Mouse (Mus musculus): ENCODE measurements at regions not wholly inside any gene's neighbourhood (a gene's known extent, or its start where the extent isn't known, plus 50 kb on each side); places are given as distances from the start of the nearest gene placed in this dataset.
A peak's percentile ranks its signal among the peaks of the same experiment; 100 is the strongest.

- H3K9ac ChIP-seq: no peak overlapping the region
- no peaks in the 10 kb centered on the region for H3K36me3 ChIP-seq (ENCODE audit: insufficient read depth)
- H3K4me2 ChIP-seq: no peak overlapping the region
- DNase-seq (no peak), ATAC-seq (ENCODE audit: insufficient read depth) (no peak)
- H3K27ac ChIP-seq (ENCODE audit: low read depth): no peak overlapping the region
- 90% methylated on average over 3 of the region's 3 CpGs for WGBS
- H3K9me3 ChIP-seq (ENCODE audit: low read depth, low read length): no peaks in the 10 kb centered on the region
- H3K27me3 ChIP-seq (ENCODE audit: insufficient read depth, low read length): no peaks in the 10 kb centered on the region
- no peak overlapping the region for H3K4me3 ChIP-seq (ENCODE audit: low read depth, low read length)
- H3K4me1 ChIP-seq (ENCODE audit: insufficient read depth): no peaks in the 10 kb centered on the region
- TF ChIP-seq CTCF (IDR thresholded peaks at IDR 0.05; ENCODE audit: low read depth): no peak
These were observed 295.6 kb upstream of the Nrxn1 start for GRCm38 (mm10) chr17:91388521-91388920.

DNA sequence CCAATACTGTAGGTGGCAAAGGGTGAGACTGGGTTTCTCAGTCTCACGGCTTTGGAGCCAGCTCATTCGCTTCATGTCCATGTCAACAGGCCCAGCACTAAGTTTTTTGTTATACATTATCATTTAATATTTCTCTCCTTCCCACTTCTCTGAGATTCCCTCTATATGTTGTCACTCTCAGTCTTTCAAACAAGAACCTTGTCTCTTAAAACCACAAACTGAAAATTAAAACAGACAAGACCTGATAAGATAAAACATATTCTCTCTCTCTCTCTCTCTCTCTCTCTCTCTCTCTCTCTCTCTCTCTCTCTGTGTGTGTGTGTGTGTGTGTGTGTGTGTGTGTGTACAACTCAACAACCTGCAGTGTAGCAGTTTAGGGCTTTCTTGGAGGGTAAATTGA, 295.2 kb upstream of the Nrxn1 start:
- no peaks in the 10 kb centered on the region for H3K4me1 ChIP-seq (ENCODE audit: insufficient read depth)
- no peak overlapping the region for H3K4me2 ChIP-seq
- WGBS: 82% methylated on average over 2 of the region's 2 CpGs
- no peak overlapping the region for H3K9ac ChIP-seq
- H3K4me3 ChIP-seq (ENCODE audit: low read depth, low read length): no peak overlapping the region
- H3K27me3 ChIP-seq (ENCODE audit: insufficient read depth, low read length): no peaks in the 10 kb centered on the region
- no peak overlapping the region for H3K27ac ChIP-seq (ENCODE audit: low read depth)
- no peaks in the 10 kb centered on the region for H3K36me3 ChIP-seq (ENCODE audit: insufficient read depth)
- no peaks in the 10 kb centered on the region for H3K9me3 ChIP-seq (ENCODE audit: low read depth, low read length)
- no peak for DNase-seq
- ATAC-seq (ENCODE audit: insufficient read depth): no peak
- no peak for TF ChIP-seq CTCF (IDR thresholded peaks at IDR 0.05; ENCODE audit: low read depth)

DNA sequence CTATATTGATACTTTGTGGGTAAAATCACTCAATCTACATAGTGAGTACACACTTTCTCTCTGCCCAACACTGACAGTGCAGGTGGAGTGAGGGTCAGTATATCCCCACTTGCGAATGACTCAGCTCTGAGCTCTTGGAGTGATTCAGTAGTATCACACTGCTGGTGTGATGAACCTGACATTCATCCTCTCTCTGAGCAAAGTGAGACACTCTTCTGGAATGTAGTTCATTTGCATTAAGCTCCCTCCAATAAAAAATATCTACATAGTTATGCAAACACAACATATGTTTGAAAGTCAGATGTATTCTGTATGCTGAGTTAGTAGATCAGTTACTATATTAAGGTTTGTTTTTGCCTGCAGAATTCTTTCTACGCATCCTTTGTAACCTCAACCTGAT, 293.1 kb upstream of the Nrxn1 start:
- H3K9me3 ChIP-seq (ENCODE audit: low read depth, low read length): no peaks in the 10 kb centered on the region
- H3K9ac ChIP-seq: no peak overlapping the region
- no peaks in the 10 kb centered on the region for H3K36me3 ChIP-seq (ENCODE audit: insufficient read depth)
- no peaks in the 10 kb centered on the region for H3K4me1 ChIP-seq (ENCODE audit: insufficient read depth)
- no peak overlapping the region for H3K4me3 ChIP-seq (ENCODE audit: low read depth, low read length)
- TF ChIP-seq CTCF (IDR thresholded peaks at IDR 0.05; ENCODE audit: low read depth): no peak
- no peak overlapping the region for H3K4me2 ChIP-seq
- 68% methylated on average over 2 of the region's 2 CpGs for WGBS
- ATAC-seq (ENCODE audit: insufficient read depth): no peak
- H3K27me3 ChIP-seq (ENCODE audit: insufficient read depth, low read length): no peaks in the 10 kb centered on the region
- H3K27ac ChIP-seq (ENCODE audit: low read depth): no peak overlapping the region
- DNase-seq: no peak

- H3K27me3 ChIP-seq (ENCODE audit: insufficient read depth, low read length): no peaks in the 10 kb centered on the region
- no peak for TF ChIP-seq CTCF (IDR thresholded peaks at IDR 0.05; ENCODE audit: low read depth)
- no peaks in the 10 kb centered on the region for H3K4me1 ChIP-seq (ENCODE audit: insufficient read depth)
- H3K9ac ChIP-seq: no peak overlapping the region
- no peak overlapping the region for H3K4me2 ChIP-seq
- H3K27ac ChIP-seq (ENCODE audit: low read depth): no peak overlapping the region
- DNase-seq: no peak
- H3K4me3 ChIP-seq (ENCODE audit: low read depth, low read length): no peak overlapping the region
- no peaks in the 10 kb centered on the region for H3K9me3 ChIP-seq (ENCODE audit: low read depth, low read length)
- H3K36me3 ChIP-seq (ENCODE audit: insufficient read depth): no peaks in the 10 kb centered on the region
- ATAC-seq (ENCODE audit: insufficient read depth): no peak
- WGBS: 83% methylated on average over 2 of the region's 2 CpGs
These were observed 275.3 kb upstream of the Nrxn1 start for GRCm38 (mm10) chr17:91368156-91368555.

- 56% methylated on average over 1 of the region's 1 CpGs for WGBS
- Histone ChIP-seq H3K27me3 (ENCODE audit: insufficient read depth, low read length) (no peaks in the 10 kb centered on the region), H3K4me1 (ENCODE audit: insufficient read depth) (no peaks in the 10 kb centered on the region), H3K27ac (ENCODE audit: low read depth) (no peak overlapping the region), H3K9ac (no peak overlapping the region), H3K4me3 (ENCODE audit: low read depth, low read length) (no peak overlapping the region), H3K9me3 (ENCODE audit: low read depth, low read length) (no peaks in the 10 kb centered on the region), H3K4me2 (no peak overlapping the region), H3K36me3 (ENCODE audit: insufficient read depth) (no peaks in the 10 kb centered on the region)
- DNase-seq: no peak
- no peak for TF ChIP-seq CTCF (IDR thresholded peaks at IDR 0.05; ENCODE audit: low read depth)
- no peak for ATAC-seq (ENCODE audit: insufficient read depth)
These were observed 268.4 kb upstream of the Nrxn1 start for GRCm38 (mm10) chr17:91361261-91361660.

DNA sequence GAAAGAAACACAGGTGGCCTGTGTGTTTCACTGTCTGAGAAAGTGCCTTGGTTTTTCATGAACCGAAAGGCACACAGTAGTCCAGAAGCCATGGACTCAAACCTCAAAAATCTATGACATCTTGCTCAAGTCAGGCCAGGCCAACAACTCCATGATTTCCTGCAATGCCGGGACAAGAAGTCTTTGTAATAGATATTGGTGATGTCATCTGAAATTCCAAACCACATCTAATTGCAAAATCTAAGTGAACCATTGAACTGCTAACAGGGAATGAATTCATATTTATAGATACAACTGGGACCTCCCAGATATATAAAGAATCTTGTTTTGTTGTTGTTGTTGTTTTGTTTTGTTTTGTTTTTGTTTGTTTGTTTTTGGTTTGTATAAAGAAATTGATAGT, 259.2 kb upstream of the Nrxn1 start:
- ATAC-seq (ENCODE audit: insufficient read depth): no peak
- H3K4me1 ChIP-seq (ENCODE audit: insufficient read depth): no peaks in the 10 kb centered on the region
- no peaks in the 10 kb centered on the region for H3K9me3 ChIP-seq (ENCODE audit: low read depth, low read length)

GRCm38 (mm10) chr17:91336882-91337281, 244.0 kb upstream of the Nrxn1 start:
- H3K36me3 ChIP-seq (ENCODE audit: insufficient read depth): no peaks in the 10 kb centered on the region
- H3K4me3 ChIP-seq (ENCODE audit: low read depth, low read length): no peak overlapping the region
- no peak overlapping the region for H3K9ac ChIP-seq
- 41% methylated on average over 1 of the region's 1 CpGs for WGBS
- no peak for TF ChIP-seq CTCF (IDR thresholded peaks at IDR 0.05; ENCODE audit: low read depth)
- H3K4me1 ChIP-seq (ENCODE audit: insufficient read depth): no peaks in the 10 kb centered on the region
- no peak overlapping the region for H3K4me2 ChIP-seq
- no peaks in the 10 kb centered on the region for H3K27me3 ChIP-seq (ENCODE audit: insufficient read depth, low read length)
- H3K9me3 ChIP-seq (ENCODE audit: low read depth, low read length): no peaks in the 10 kb centered on the region
- peak; percentile 68; the same call in 1 of the 2 replicates for ATAC-seq (ENCODE audit: insufficient read depth)
- no peak overlapping the region for H3K27ac ChIP-seq (ENCODE audit: low read depth)
- peak; percentile 50 for DNase-seq

More for the DNA sequence above, 259.2 kb upstream of the Nrxn1 start:
- Histone ChIP-seq H3K4me2 (no peak overlapping the region), H3K36me3 (ENCODE audit: insufficient read depth) (no peaks in the 10 kb centered on the region), H3K9ac (no peak overlapping the region), H3K27ac (ENCODE audit: low read depth) (no peak overlapping the region), H3K4me3 (ENCODE audit: low read depth, low read length) (no peak overlapping the region), H3K27me3 (ENCODE audit: insufficient read depth, low read length) (no peaks in the 10 kb centered on the region)
- WGBS: 63% methylated on average over 2 of the region's 2 CpGs
- no peak for TF ChIP-seq CTCF (IDR thresholded peaks at IDR 0.05; ENCODE audit: low read depth)
- DNase-seq: no peak

- H3K4me1 ChIP-seq (ENCODE audit: insufficient read depth): no peaks in the 10 kb centered on the region
- no peak overlapping the region for H3K4me3 ChIP-seq (ENCODE audit: low read depth, low read length)
- DNase-seq (no peak), ATAC-seq (ENCODE audit: insufficient read depth) (no peak)
- no peaks in the 10 kb centered on the region for H3K9me3 ChIP-seq (ENCODE audit: low read depth, low read length)
- H3K27me3 ChIP-seq (ENCODE audit: insufficient read depth, low read length): no peaks in the 10 kb centered on the region
- no peak overlapping the region for H3K9ac ChIP-seq
- TF ChIP-seq CTCF (IDR thresholded peaks at IDR 0.05; ENCODE audit: low read depth): no peak
- H3K36me3 ChIP-seq (ENCODE audit: insufficient read depth): no peaks in the 10 kb centered on the region
- WGBS: 77% methylated on average over 4 of the region's 4 CpGs
- no peak overlapping the region for H3K4me2 ChIP-seq
- no peak overlapping the region for H3K27ac ChIP-seq (ENCODE audit: low read depth)
These were observed 240.9 kb upstream of the Nrxn1 start for GRCm38 (mm10) chr17:91333790-91334189.

All from lung, embryonic 14.5 days (tissue).